Comparison of ENCODE assay signal across 8 mouse cellular contexts in the genomic region with DNA sequence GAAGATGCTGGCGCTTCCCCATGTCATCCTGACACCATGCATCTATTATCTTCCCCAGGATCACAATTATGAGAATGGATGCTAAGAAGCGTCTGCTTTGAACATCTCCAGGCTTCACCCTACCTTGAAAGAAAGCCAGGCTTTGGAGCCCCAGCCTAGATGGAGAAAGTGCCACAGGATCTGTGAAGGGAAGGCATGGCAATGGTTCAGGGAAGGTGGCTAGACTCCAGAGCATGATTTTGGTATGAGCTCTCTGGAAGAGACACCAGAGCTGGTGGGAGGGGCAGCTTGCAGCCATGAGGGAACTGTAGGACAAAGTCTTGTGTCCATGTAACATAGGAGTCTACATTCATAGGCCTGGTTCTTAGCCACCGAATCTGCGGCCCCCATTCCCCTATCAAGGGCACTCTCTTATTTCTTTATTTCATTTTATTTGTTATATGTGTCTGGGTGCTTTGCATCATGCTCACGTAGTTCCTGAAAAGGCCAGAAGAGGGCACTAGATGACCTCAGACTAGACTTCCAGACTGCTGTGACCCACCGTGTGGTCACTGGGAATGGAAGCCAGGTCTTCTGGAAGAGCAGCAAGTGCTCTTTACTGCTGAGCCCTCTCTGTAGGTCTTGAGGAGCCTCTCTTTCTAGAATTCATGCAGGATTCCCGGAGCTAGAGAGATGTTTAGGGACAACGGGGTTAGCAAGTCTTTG. TPM values are rescaled to one million over a fixed set of nuclear protein-coding genes. Genes with fewer than 3 reads are reported as not detected.
DNase-seq lines count a peak whose midpoint lies in the region; ATAC-seq and TF ChIP-seq lines count a peak whose summit lies in the region.

No protein-coding gene starts in this region.

- intact Hi-C loops in gastrocnemius, postnatal 14 days (cut with DNase I; ENCODE audit: low total_unique reads), result loop anchor here (5.0 kb wide), 1 partner anchor 78 kb away; no protein-coding TSS in a partner anchor

- H3K27me3 ChIP-seq in heart, embryonic 12.5 days (replicated peaks), result no peaks in the 10 kb centered on the region
- no peaks in the 10 kb centered on the region for H3K27me3 ChIP-seq in testis, adult 2 months (ENCODE audit: control insufficient read depth, insufficient read depth, low read length)

- peak; percentile 41 to 80 for DNase-seq in heart, adult 18-20 months
- peak; percentile 68 for DNase-seq in urinary bladder, postnatal 14 days (ENCODE audit: low spot score)
- DNase-seq in urinary bladder, postnatal 10 days (ENCODE audit: low spot score), result no peak
- DNase-seq in c-Kit-positive CD71-positive TER-119-negative erythroid progenitor cells, embryonic 14.5 days (ENCODE audit: low read depth), result peak; percentile 33
- DNase-seq in gastrocnemius, postnatal 14 days, result peak; percentile 27
- DNase-seq in lung, adult 2 months, result peak; percentile 61

- WGBS in heart, embryonic 12.5 days, result 47% methylated on average over 8 of the region's 8 CpGs
- WGBS in lung, adult 2 months, result 59% methylated on average over 8 of the region's 8 CpGs

- H3K9me3 ChIP-seq in heart, embryonic 12.5 days (replicated peaks), result no peaks in the 10 kb centered on the region

- TF ChIP-seq CTCF in lung, adult 2 months (IDR thresholded peaks at IDR 0.05; ENCODE audit: insufficient read depth, low read length), result peak; percentile 71
- TF ChIP-seq CTCF in testis, adult 2 months (IDR thresholded peaks at IDR 0.05; ENCODE audit: control insufficient read depth, insufficient read depth, insufficient replicate concordance, low read depth, low read length), result peak; percentile 57; the same call in 1 of the 2 replicates

- TF ChIP-seq POLR2A in lung, adult 2 months (IDR thresholded peaks at IDR 0.05; ENCODE audit: borderline replicate concordance, extremely low read depth, low read depth, low read length), result no peak
- no peak for TF ChIP-seq POLR2A in testis, adult 2 months (IDR thresholded peaks at IDR 0.05; ENCODE audit: control insufficient read depth, low read depth, low read length)

- no peak overlapping the region for H3K4me3 ChIP-seq in heart, embryonic 12.5 days
- no peak overlapping the region for H3K4me3 ChIP-seq in lung, adult 2 months (replicated peaks; ENCODE audit: extremely low read depth, low read depth, low read length)
- no peak overlapping the region for H3K4me3 ChIP-seq in testis, adult 2 months (ENCODE audit: control insufficient read depth, low read depth, low read length)

- H3K4me1 ChIP-seq in heart, embryonic 12.5 days (replicated peaks), result peaks cover 20% of the 10 kb centered on the region
- H3K4me1 ChIP-seq in lung, adult 2 months (ENCODE audit: control insufficient read depth, insufficient read depth, low read length), result peaks cover 5% of the 10 kb centered on the region
- peaks cover 13% of the 10 kb centered on the region for H3K4me1 ChIP-seq in testis, adult 2 months (ENCODE audit: control insufficient read depth, insufficient read depth, low read length)

- no peak overlapping the region for H3K9ac ChIP-seq in heart, embryonic 12.5 days

- no peaks in the 10 kb centered on the region for H3K36me3 ChIP-seq in heart, embryonic 12.5 days
- no peaks in the 10 kb centered on the region for H3K36me3 ChIP-seq in testis, adult 2 months (ENCODE audit: control insufficient read depth, insufficient read depth, low read length)

- H3K4me2 ChIP-seq in heart, embryonic 12.5 days, result no peak overlapping the region

- no peak overlapping the region for H3K27ac ChIP-seq in heart, embryonic 12.5 days (ENCODE audit: poor library complexity, severe bottlenecking)
- H3K27ac ChIP-seq in testis, adult 2 months (ENCODE audit: control insufficient read depth, insufficient read depth, low read depth, low read length), result no peak overlapping the region

- no peak for ATAC-seq in heart, embryonic 12.5 days (ENCODE audit: insufficient number of reproducible peaks, low FRiP score)

RNA-seq across cellular contexts. Expression of gene 4933407L21Rik, which starts 7.0 kb away (rescaled TPM):
- not detected for total RNA-seq in heart, adult 18-20 months (2021)
- polyA plus RNA-seq in heart, embryonic 12.5 days (2016; fragmentation: Nextera tagmentation; extraction: Ambion mirVana), result 0.08 TPM in 1 of 2 replicates, not detected in the other
- under 1 TPM; 0.31 to 0.33 TPM for total RNA-seq in gastrocnemius, postnatal 14 days (2021)
- not detected in 2 replicates for polyA plus RNA-seq in lung, adult 2 months (2012; rRNA removed)
- polyA plus RNA-seq in testis, adult 2 months (2012; rRNA removed), result 1.6 TPM in 2 replicates

RNA-seq across cellular contexts. Expression of gene Gpr55, which starts 25.5 kb away (rescaled TPM):
- total RNA-seq in heart, adult 18-20 months (2021), result under 1 TPM in 1 of 2 experiments, not detected in 1; 0.10 TPM
- 0.08 and 0.09 TPM in 2 replicates for polyA plus RNA-seq in heart, embryonic 12.5 days (2016; fragmentation: Nextera tagmentation; extraction: Ambion mirVana)
- total RNA-seq in gastrocnemius, postnatal 14 days (2021), result not detected
- polyA plus RNA-seq in lung, adult 2 months (2012; rRNA removed), result 0.49 and 0.58 TPM in 2 replicates
- polyA plus RNA-seq in testis, adult 2 months (2012; rRNA removed), result 4.2 and 5.2 TPM in 2 replicates

RNA-seq across cellular contexts. Expression of gene Itm2c, which starts 41.2 kb away (rescaled TPM):
- 10 to 100 TPM; 57.1 to 65.4 TPM for total RNA-seq in heart, adult 18-20 months (2021)
- polyA plus RNA-seq in heart, embryonic 12.5 days (2016; fragmentation: Nextera tagmentation; extraction: Ambion mirVana), result 261 TPM in 2 replicates
- 10 to 100 TPM; 48.7 to 50.4 TPM for total RNA-seq in gastrocnemius, postnatal 14 days (2021)
- 232 and 319 TPM in 2 replicates for polyA plus RNA-seq in lung, adult 2 months (2012; rRNA removed)
- polyA plus RNA-seq in testis, adult 2 months (2012; rRNA removed), result 69.6 and 72.5 TPM in 2 replicates
